Mouse (Mus musculus): ENCODE results near the gene Napsa. TPM values are rescaled to one million over a fixed set of nuclear protein-coding genes. Genes with fewer than 3 reads are reported as not detected.

Gene Napsa
- polyA plus RNA-seq, 1 experiment = 14.1 TPM

DNA sequence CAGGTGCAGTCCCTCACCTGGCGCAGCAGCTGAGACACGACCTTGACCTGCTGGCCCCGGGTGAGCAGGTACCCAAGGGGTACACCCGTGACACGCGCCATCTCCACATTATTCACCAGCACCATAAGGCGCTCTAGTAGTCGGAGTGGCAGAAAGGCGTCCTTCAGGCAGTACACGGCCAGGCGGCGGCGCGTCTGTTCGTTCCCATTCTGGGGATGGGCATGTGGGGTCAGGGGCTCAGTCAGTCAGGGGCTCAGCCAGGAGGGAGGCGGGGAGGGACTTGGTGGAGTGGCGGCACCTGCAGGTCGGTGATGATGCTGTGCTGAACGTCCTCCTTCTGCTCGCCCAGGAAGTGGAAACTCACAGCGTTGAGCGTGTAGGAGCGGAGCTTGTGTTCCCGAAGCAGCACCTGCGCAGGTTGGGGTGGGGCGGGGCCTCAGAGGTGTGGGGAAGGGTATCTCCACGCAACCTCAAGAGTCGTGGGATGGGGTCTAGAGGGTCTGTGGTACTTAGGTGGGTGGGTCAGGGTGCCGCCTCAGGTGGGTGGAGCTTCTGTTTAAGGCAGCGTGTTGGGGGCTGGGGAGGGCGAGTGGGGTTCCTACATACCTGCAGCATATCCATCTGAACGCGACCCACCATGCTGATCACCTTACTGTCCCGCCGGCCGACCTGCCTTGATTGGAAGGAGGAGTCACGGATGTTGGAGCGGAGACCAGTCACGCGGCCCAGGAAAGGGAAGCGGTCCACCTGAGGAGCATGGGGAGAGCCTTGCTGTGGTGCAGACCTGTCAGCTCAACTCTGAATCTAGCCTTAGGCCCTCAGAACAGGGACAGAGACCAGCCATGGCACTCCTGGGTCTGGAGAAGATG is 33.2 kb upstream of the Napsa start:
- TF ChIP-seq GATA1 (IDR thresholded peaks at IDR 0.05; ENCODE audit: borderline replicate concordance, low read length) = no peak
- no peak for TF ChIP-seq FLI1 (IDR thresholded peaks at IDR 0.05; ENCODE audit: low read length)
- H3K4me3 ChIP-seq (replicated peaks) = peak overlapping the region; percentile 28
- H3K9me3 ChIP-seq = no peaks in the 10 kb centered on the region
- peaks cover 10% of the 10 kb centered on the region; the same call in 1 of the 2 replicates for H3K4me1 ChIP-seq
- peaks cover 98% of the 10 kb centered on the region for H3K36me3 ChIP-seq (replicated peaks; ENCODE audit: low read length)
- no peaks in the 10 kb centered on the region for H3K27me3 ChIP-seq (replicated peaks)

DNA sequence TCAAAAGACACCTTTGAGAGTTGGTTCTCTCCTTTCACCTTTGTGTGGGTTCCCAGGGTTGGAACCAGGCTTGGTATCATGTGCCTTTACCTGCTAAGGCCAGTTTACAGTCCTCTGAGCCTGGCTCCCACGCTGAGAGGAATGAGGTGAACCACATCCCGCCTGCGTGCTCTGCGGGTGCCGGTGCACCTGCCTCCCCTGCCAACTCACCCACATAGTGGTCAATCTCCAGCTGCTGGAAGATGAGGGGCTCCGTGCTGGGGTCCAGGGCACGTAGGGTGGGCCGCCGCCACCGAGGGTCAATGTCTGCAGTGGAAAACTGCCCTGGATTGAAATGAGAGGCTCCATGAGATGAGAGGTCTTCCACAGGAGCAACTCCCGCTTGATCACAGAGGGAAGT is 29.6 kb upstream of the Napsa start:
- Histone ChIP-seq H3K9me3 (no peaks in the 10 kb centered on the region), H3K27me3 (replicated peaks) (no peaks in the 10 kb centered on the region), H3K4me3 (replicated peaks) (no peak overlapping the region), H3K36me3 (replicated peaks; ENCODE audit: low read length) (peaks cover 73% of the 10 kb centered on the region), H3K4me1 (peaks cover 13% of the 10 kb centered on the region)
- TF ChIP-seq FLI1 (IDR thresholded peaks at IDR 0.05; ENCODE audit: low read length) (no peak), GATA1 (IDR thresholded peaks at IDR 0.05; ENCODE audit: borderline replicate concordance, low read length) (no peak)

DNA sequence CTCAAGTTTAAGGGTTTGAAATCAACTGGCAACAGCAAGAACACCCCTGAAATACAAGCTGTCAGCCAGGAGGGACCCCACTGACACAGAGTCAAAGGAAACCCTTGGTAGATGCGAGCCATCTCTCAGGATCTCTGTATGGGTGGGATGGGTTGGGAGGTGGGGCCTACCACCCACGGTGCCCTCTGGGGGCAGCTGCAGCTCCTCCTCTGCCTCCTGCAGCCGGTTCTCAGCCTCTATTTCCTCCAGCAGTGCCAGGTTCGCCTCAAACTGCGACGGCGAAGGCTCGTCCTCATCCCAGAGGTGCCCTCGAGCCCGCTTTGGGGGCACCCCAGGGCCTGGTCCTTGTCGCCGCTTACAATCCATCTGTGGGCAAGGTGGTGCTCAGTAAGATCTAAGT is 29.1 kb upstream of the Napsa start:
- peaks cover 68% of the 10 kb centered on the region for H3K36me3 ChIP-seq (replicated peaks; ENCODE audit: low read length)
- H3K4me3 ChIP-seq (replicated peaks) = no peak overlapping the region
- TF ChIP-seq GATA1 (IDR thresholded peaks at IDR 0.05; ENCODE audit: borderline replicate concordance, low read length) (no peak), FLI1 (IDR thresholded peaks at IDR 0.05; ENCODE audit: low read length) (no peak)
- H3K27me3 ChIP-seq (replicated peaks) = no peaks in the 10 kb centered on the region
- H3K9me3 ChIP-seq = no peaks in the 10 kb centered on the region
- H3K4me1 ChIP-seq = peaks cover 19% of the 10 kb centered on the region

DNA sequence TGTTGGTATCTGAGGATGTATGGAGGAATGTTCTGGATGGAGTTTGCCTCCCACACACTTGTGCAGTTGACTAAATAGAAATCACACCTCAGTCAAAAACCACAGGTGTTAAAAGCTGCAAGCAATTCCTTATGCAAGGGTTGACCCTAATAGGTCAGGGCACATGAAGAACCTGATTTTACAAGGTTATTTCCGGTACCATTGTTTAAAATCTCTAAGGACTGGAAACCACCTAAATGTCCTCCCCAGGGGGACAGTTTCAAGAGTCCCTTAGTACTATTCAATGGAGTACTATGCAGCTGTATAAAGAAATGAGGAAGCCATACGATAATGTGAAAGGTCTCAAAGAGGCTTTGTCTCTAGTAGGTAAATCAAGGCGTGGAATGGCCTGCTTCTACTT is 25.9 kb upstream of the Napsa start:
- H3K27me3 ChIP-seq (replicated peaks) = no peaks in the 10 kb centered on the region
- H3K9me3 ChIP-seq = no peaks in the 10 kb centered on the region
- H3K4me1 ChIP-seq = peaks cover 33% of the 10 kb centered on the region
- peaks cover 56% of the 10 kb centered on the region for H3K36me3 ChIP-seq (replicated peaks; ENCODE audit: low read length)
- no peak overlapping the region for H3K4me3 ChIP-seq (replicated peaks)
- no peak for TF ChIP-seq FLI1 (IDR thresholded peaks at IDR 0.05; ENCODE audit: low read length)
- TF ChIP-seq GATA1 (IDR thresholded peaks at IDR 0.05; ENCODE audit: borderline replicate concordance, low read length) = no peak

GRCm38 (mm10) chr7:44547041-44547440 is 25.1 kb upstream of the Napsa start:
- no peaks in the 10 kb centered on the region for H3K27me3 ChIP-seq (replicated peaks)
- TF ChIP-seq FLI1 (IDR thresholded peaks at IDR 0.05; ENCODE audit: low read length) (no peak), GATA1 (IDR thresholded peaks at IDR 0.05; ENCODE audit: borderline replicate concordance, low read length) (no peak)
- peaks cover 56% of the 10 kb centered on the region for H3K36me3 ChIP-seq (replicated peaks; ENCODE audit: low read length)
- H3K4me1 ChIP-seq = peaks cover 40% of the 10 kb centered on the region
- no peaks in the 10 kb centered on the region for H3K9me3 ChIP-seq
- peak overlapping the region; percentile 42 for H3K4me3 ChIP-seq (replicated peaks)

- Histone ChIP-seq H3K9me3 (no peaks in the 10 kb centered on the region), H3K27me3 (replicated peaks) (no peaks in the 10 kb centered on the region), H3K4me3 (replicated peaks) (peak overlapping the region; percentile 98), H3K36me3 (replicated peaks; ENCODE audit: low read length) (peaks cover 56% of the 10 kb centered on the region), H3K4me1 (peaks cover 47% of the 10 kb centered on the region)
- TF ChIP-seq FLI1 (IDR thresholded peaks at IDR 0.05; ENCODE audit: low read length) = no peak
- TF ChIP-seq GATA1 (IDR thresholded peaks at IDR 0.05; ENCODE audit: borderline replicate concordance, low read length) = no peak
Observed at GRCm38 (mm10) chr7:44547725-44548124, 24.5 kb upstream of the Napsa start.

- H3K9me3 ChIP-seq = no peaks in the 10 kb centered on the region
- peak within 1 kb of the TSS; percentile 98 for H3K4me3 ChIP-seq (replicated peaks)
- peaks cover 53% of the 10 kb centered on the region for H3K4me1 ChIP-seq
- no peaks in the 10 kb centered on the region for H3K27me3 ChIP-seq (replicated peaks)
- TF ChIP-seq GATA1 (IDR thresholded peaks at IDR 0.05; ENCODE audit: borderline replicate concordance, low read length) (no peak), FLI1 (IDR thresholded peaks at IDR 0.05; ENCODE audit: low read length) (peak; percentile 28; the same call in 1 of the 2 replicates)
- H3K36me3 ChIP-seq (replicated peaks; ENCODE audit: low read length) = peaks cover 50% of the 10 kb centered on the region
Observed at GRCm38 (mm10) chr7:44548497-44549087, 23.6 kb upstream of the Napsa start, which contains the start of gene Pold1. Pold1 (minus strand) TSS chr7:44548849.

GRCm38 (mm10) chr7:44549621-44550408 is 22.4 kb upstream of the Napsa start:
- Histone ChIP-seq H3K4me1 (peaks cover 53% of the 10 kb centered on the region), H3K36me3 (replicated peaks; ENCODE audit: low read length) (peaks cover 45% of the 10 kb centered on the region), H3K9me3 (no peaks in the 10 kb centered on the region), H3K4me3 (replicated peaks) (no peak overlapping the region), H3K27me3 (replicated peaks) (no peaks in the 10 kb centered on the region)
- no peak for TF ChIP-seq FLI1 (IDR thresholded peaks at IDR 0.05; ENCODE audit: low read length)
- no peak for TF ChIP-seq GATA1 (IDR thresholded peaks at IDR 0.05; ENCODE audit: borderline replicate concordance, low read length)

DNA sequence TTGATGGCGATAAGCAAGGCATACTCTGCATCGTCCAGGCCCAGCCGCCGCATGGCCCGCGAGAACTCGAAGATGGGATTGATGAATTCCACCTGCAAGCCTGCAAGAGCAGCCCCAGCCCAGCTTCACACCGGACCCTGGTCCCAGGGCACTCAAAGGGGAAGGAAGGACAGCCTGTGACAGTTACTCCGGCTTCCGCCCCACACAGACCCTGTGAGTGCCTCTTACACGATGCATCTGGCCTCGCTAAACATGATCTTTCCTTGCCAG is 21.8 kb upstream of the Napsa start:
- Histone ChIP-seq H3K27me3 (replicated peaks) (no peaks in the 10 kb centered on the region), H3K4me1 (peaks cover 53% of the 10 kb centered on the region), H3K36me3 (replicated peaks; ENCODE audit: low read length) (peaks cover 41% of the 10 kb centered on the region), H3K4me3 (replicated peaks) (no peak overlapping the region), H3K9me3 (no peaks in the 10 kb centered on the region)
- TF ChIP-seq FLI1 (IDR thresholded peaks at IDR 0.05; ENCODE audit: low read length) (no peak), GATA1 (IDR thresholded peaks at IDR 0.05; ENCODE audit: borderline replicate concordance, low read length) (no peak)
